Comparison of ENCODE assay signal across 17 mouse cellular contexts in genomic region chr3:18665738-18666137, GRCm38 (mm10).
DNase-seq lines count a peak whose midpoint lies in the region; ATAC-seq and TF ChIP-seq lines count a peak whose summit lies in the region.
"Had no signal": no experiment of that assay in that cellular context is flagged by ENCODE, and none has a peak within 500 bp of the region (broad histone marks: within the 10 kb centered on the region; RNA-seq: fewer than 3 reads in every experiment).

No protein-coding gene starts in this region.

- H3K4me3 ChIP-seq in midbrain, embryonic 14.5 days (replicated peaks; ENCODE audit: low read depth, low read length), result no peak overlapping the region
- H3K4me3 ChIP-seq: embryonic facial prominence, embryonic 10.5 days; erythroblast, embryonic 14.5 days; limb, embryonic 15.5 days; neural tube, embryonic 12.5 days had no signal

- TF ChIP-seq CTCF in brain, embryonic 14.5 days (IDR thresholded peaks at IDR 0.05; ENCODE audit: borderline replicate concordance, extremely low read depth, insufficient read depth, insufficient read length), result no peak

- H3K9ac ChIP-seq in midbrain, embryonic 14.5 days (replicated peaks; ENCODE audit: low read length), result no peak overlapping the region
- H3K9ac ChIP-seq: limb, embryonic 15.5 days; neural tube, embryonic 12.5 days had no signal

- no peak for TF ChIP-seq POLR2A in brain, embryonic 14.5 days (IDR thresholded peaks at IDR 0.05; ENCODE audit: borderline replicate concordance, extremely low read depth, insufficient read depth, insufficient read length, poor library complexity, severe bottlenecking)

- no peaks in the 10 kb centered on the region for H3K4me1 ChIP-seq in midbrain, embryonic 14.5 days (ENCODE audit: control insufficient read depth, insufficient read depth, low read length)
- H3K4me1 ChIP-seq: limb, embryonic 15.5 days; neural tube, embryonic 12.5 days had no signal

- H3K9me3 ChIP-seq in midbrain, embryonic 14.5 days (ENCODE audit: control insufficient read depth, low read length), result no peaks in the 10 kb centered on the region
- H3K9me3 ChIP-seq: embryonic facial prominence, embryonic 10.5 days; limb, embryonic 15.5 days; neural tube, embryonic 12.5 days had no signal

- 3% methylated on average over 2 of the region's 2 CpGs for WGBS in midbrain, embryonic 14.5 days

- H3K27me3 ChIP-seq in midbrain, embryonic 14.5 days (ENCODE audit: control insufficient read depth, insufficient read depth, low read length), result no peaks in the 10 kb centered on the region
- H3K27me3 ChIP-seq: limb, embryonic 15.5 days; neural tube, embryonic 12.5 days had no signal

- H3K36me3 ChIP-seq in midbrain, embryonic 14.5 days (ENCODE audit: control insufficient read depth, insufficient read depth, low read length), result no peaks in the 10 kb centered on the region
- H3K36me3 ChIP-seq: embryonic facial prominence, embryonic 10.5 days; limb, embryonic 15.5 days; neural tube, embryonic 12.5 days had no signal

- no peak overlapping the region for H3K27ac ChIP-seq in midbrain, embryonic 14.5 days (replicated peaks; ENCODE audit: low read depth, low read length)
- H3K27ac ChIP-seq: embryonic facial prominence, embryonic 10.5 days; limb, embryonic 15.5 days; neural tube, embryonic 12.5 days had no signal

- peak; percentile 13 for DNase-seq in embryo, embryonic 10 days (ENCODE audit: low spot score)
- DNase-seq in embryo, embryonic 11 days, result no peak
- peak; percentile 62 for DNase-seq in kidney, adult 9 months
- no peak for DNase-seq in kidney, postnatal 4 days
- peak; percentile 94 for DNase-seq in brain, embryonic 14.5 days (ENCODE audit: low read depth)
- DNase-seq in midbrain, embryonic 14.5 days, result peak; percentile 43
- no peak for DNase-seq in thymus, postnatal 4 days
- no peak for DNase-seq in cerebellum, adult 9-11 months
- DNase-seq: adrenal gland, postnatal 25 days; cerebellum, adult 9-10 months; lung, adult 18-20 months; lung, postnatal 36 days; thymus, adult 2 months had no signal

- no peak for ATAC-seq in midbrain, embryonic 14.5 days (ENCODE audit: low FRiP score, low TSS enrichment)

- H3K4me2 ChIP-seq in midbrain, embryonic 14.5 days (ENCODE audit: low read length), result no peak overlapping the region
- H3K4me2 ChIP-seq: limb, embryonic 15.5 days; neural tube, embryonic 12.5 days had no signal

Comparison
In these comparisons a context has a peak if more than half of its experiments do, and no peak if none do; other contexts are left out.
1. DNase-seq: peak in embryo, embryonic 10 days (single experiment), kidney, adult 9 months (single experiment), brain, embryonic 14.5 days (single experiment) and midbrain, embryonic 14.5 days (single experiment); none in embryo, embryonic 11 days (single experiment), kidney, postnatal 4 days (0 of 2), thymus, postnatal 4 days (single experiment) and cerebellum, adult 9-11 months (single experiment).